Mouse (Mus musculus) activated CD4-positive, CD25-positive, alpha-beta regulatory T cell (primary cell): ENCODE results near the gene Drg2. TPM values are rescaled to one million over a fixed set of nuclear protein-coding genes. Genes with fewer than 3 reads are reported as not detected.

Experiments
- polyA plus RNA-seq, 2 experiments: library from polyadenylated mRNA; unstranded; fragments of 100-300 nt; shearing (Covaris generic); gene quantifications; one replicate each; pipeline ENCODE4 v1.2.1; 2017

Gene Drg2
- 10 to 100 TPM; 42.2 to 53.7 TPM for polyA plus RNA-seq

GRCm38 (mm10) chr11:60454080-60454744, at the start of gene Drg2:
Gene Drg2, plus strand, starts transcription at chr11:60454591.

GRCm38 (mm10) chr11:60416963-60417716, 37.3 kb upstream of the Drg2 start, which contains the start of gene Gid4:
Gene Gid4, plus strand, starts transcription at chr11:60417145.

GRCm38 (mm10) chr11:60417717-60418472, 36.5 kb upstream of the Drg2 start, which contains the start of gene Atpaf2:
Gene Atpaf2, minus strand, starts transcription at chr11:60418457.

GRCm38 (mm10) chr11:60469039-60469438, 14.6 kb downstream of the Drg2 start, which contains the start of gene Myo15:
Gene Myo15, plus strand, starts transcription at chr11:60469339.

Other genes with a start within 250 kb of the Drg2 start
- 10 to 100 TPM; 56.2 to 57.7 TPM for gene Srebf1, start 232.0 kb upstream of the Drg2 start, polyA plus RNA-seq
- 10 to 100 TPM; 22.7 to 25.4 TPM for gene Tom1l2, start 101.7 kb upstream of the Drg2 start, polyA plus RNA-seq
- 1 to 10 TPM in 1 of 2 experiments, under 1 TPM in 1; 0.27 to 1.0 TPM for gene Drc3, start 101.3 kb upstream of the Drg2 start, polyA plus RNA-seq
- gene Gid4, start 37.4 kb upstream of the Drg2 start, polyA plus RNA-seq: 10 to 100 TPM; 12.7 to 20.7 TPM
- gene Atpaf2, start 36.1 kb upstream of the Drg2 start, polyA plus RNA-seq: 10 to 100 TPM; 38.8 to 44.1 TPM
- under 1 TPM in 1 of 2 experiments, not detected in 1; 0.25 TPM for gene Myo15, start 14.7 kb downstream of the Drg2 start, polyA plus RNA-seq
- 10 to 100 TPM; 17.2 to 26.4 TPM for gene Alkbh5, start 81.8 kb downstream of the Drg2 start, polyA plus RNA-seq
- gene Llgl1, start 245.1 kb downstream of the Drg2 start, polyA plus RNA-seq: 10 to 100 TPM; 31.0 to 32.5 TPM